Mouse (Mus musculus) cerebellum, adult 18-20 months (tissue): ENCODE measurements around the gene Ruvbl2.

ENCODE experiments used
- DNase-seq, 2 experiments: peaks; one replicate each; pipeline ENCODE4 v3.0.0; 2021

Gene Ruvbl2

GRCm38 (mm10) chr7:45395578-45396336 is 42.1 kb downstream of the Ruvbl2 start, which contains the start of gene Snrnp70:
Snrnp70 (minus strand) TSS chr7:45395742.
- peak; percentile 100 for DNase-seq

- peak in 1 of 2 experiments; percentile 69 for DNase-seq
These were observed 42.8 kb downstream of the Ruvbl2 start for GRCm38 (mm10) chr7:45395129-45395541.

GRCm38 (mm10) chr7:45386077-45386476 is 51.8 kb downstream of the Ruvbl2 start:
- no peak for DNase-seq

DNA sequence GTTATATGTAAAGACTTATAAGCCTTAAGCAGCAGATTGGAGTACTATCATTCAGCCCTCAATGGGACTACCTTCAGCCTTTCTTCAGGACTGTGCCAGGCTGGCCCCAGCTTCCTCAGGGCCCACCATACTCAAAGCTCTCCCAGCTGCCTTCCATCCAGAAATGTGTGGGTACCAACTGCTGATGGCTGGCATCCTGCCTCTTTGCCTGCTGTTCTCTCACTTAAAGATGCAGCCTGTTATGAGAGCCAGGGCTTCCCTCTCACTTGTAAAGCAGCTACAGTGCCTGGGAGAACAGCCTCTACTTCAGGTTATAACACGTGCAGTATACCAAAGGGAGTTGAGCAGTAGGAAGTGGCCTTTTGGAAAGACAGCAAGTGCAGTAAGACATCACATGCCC is 61.8 kb downstream of the Ruvbl2 start:
- no peak for DNase-seq

GRCm38 (mm10) chr7:45374620-45375019 is 63.3 kb downstream of the Ruvbl2 start:
- no peak for DNase-seq

- DNase-seq, result no peak
These were observed 65.5 kb downstream of the Ruvbl2 start for GRCm38 (mm10) chr7:45372371-45372770.
